Mouse (Mus musculus) ES-E14 (cell line): Measurements from ENCODE around the gene Zbtb43. TPM values are rescaled to one million over a fixed set of nuclear protein-coding genes. Genes with fewer than 3 reads are reported as not detected.

Source experiments
- DNase-seq: peaks from one replicate; pipeline ENCODE4 v3.0.0-alpha.2; 2013; ENCODE audit warnings: low read depth, low spot score
- H3K27ac ChIP-seq: 2 replicates; pipeline ENCODE4 v1.5.1; 2012; ENCODE audit warnings: low read depth, mild to moderate bottlenecking, low read length, moderate library complexity, mixed read lengths; ENCODE audit not compliant: poor library complexity, insufficient read depth, severe bottlenecking
- H3K36me3 ChIP-seq: 2 replicates; pipeline ENCODE4 v1.6.1; 2012; ENCODE audit warnings: mild to moderate bottlenecking, low read length, moderate library complexity, mixed read lengths; ENCODE audit not compliant: control insufficient read depth, poor library complexity, insufficient read depth, severe bottlenecking
- H3K4me1 ChIP-seq, 2 experiments: fragments of 150-350 bp in 1 of 2; sonication (generic) in 1 of 2; 2 replicates each; pipeline ENCODE4 v1.6.1; 2012; ENCODE audit warnings: low read length in 2 of 2, mild to moderate bottlenecking in 1 of 2, mixed read lengths in 1 of 2; ENCODE audit not compliant: control insufficient read depth in 2 of 2, insufficient read depth in 2 of 2, poor library complexity in 1 of 2
- H3K4me3 ChIP-seq, 2 experiments: fragments of 150-350 bp in 1 of 2; sonication (generic) in 1 of 2; 2 replicates each; pipeline ENCODE4 v1.5.1; 2012; ENCODE audit warnings: low read length in 2 of 2, low read depth in 1 of 2, mild to moderate bottlenecking in 1 of 2, mixed read lengths in 1 of 2; ENCODE audit not compliant: insufficient read depth in 1 of 2, poor library complexity in 1 of 2, severe bottlenecking in 1 of 2
- H3K9ac ChIP-seq: 2 replicates; pipeline ENCODE4 v1.6.1; 2012; ENCODE audit warnings: low read depth, mild to moderate bottlenecking, low read length, mixed read lengths; ENCODE audit not compliant: poor library complexity, insufficient read depth, severe bottlenecking
- H3K9me3 ChIP-seq: fragments of 150-350 bp; sonication (generic); 2 replicates; pipeline ENCODE4 v1.6.1; 2012; ENCODE audit warnings: low read depth, mild to moderate bottlenecking, low read length; ENCODE audit not compliant: control insufficient read depth, insufficient read depth
- CHD2 ChIP-seq: IDR thresholded peaks from 2 replicates; pipeline ENCODE4 v1.6.1; 2014; ENCODE audit warnings: mild to moderate bottlenecking, low read depth, low read length, inconsistent platforms
- HCFC1 ChIP-seq: IDR thresholded peaks from 2 replicates; pipeline ENCODE4 v1.6.1; 2012; ENCODE audit warnings: low read length, inconsistent platforms, borderline replicate concordance; ENCODE audit not compliant: insufficient read depth
- MAFK ChIP-seq: IDR thresholded peaks from 2 replicates; pipeline ENCODE4 v1.6.1; 2014; ENCODE audit warnings: mild to moderate bottlenecking, low read depth, low read length, inconsistent platforms; ENCODE audit not compliant: insufficient read depth
- ZC3H11A ChIP-seq: IDR thresholded peaks from 2 replicates; pipeline ENCODE4 v1.6.1; 2012; ENCODE audit warnings: low read depth, mild to moderate bottlenecking, inconsistent platforms, low read length, borderline replicate concordance
- ZNF384 ChIP-seq: IDR thresholded peaks from 2 replicates; pipeline ENCODE4 v1.6.1; 2012; ENCODE audit warnings: low read depth, low read length, inconsistent platforms
- in situ Hi-C, 2 experiments: fragments of 600-800 bp; cut with MboI; formaldehyde crosslinking; loops; one replicate each; pipeline ENCODE4 v1.15.1; 2025; ENCODE audit warnings: low sequenced_read_pairs in 2 of 2, inconsistent platforms in 1 of 2; ENCODE audit not compliant: unreplicated experiment in 2 of 2
- total RNA-seq: library from RNA; depleted of rRNA; stranded (reverse); fragments of 300-350 nt; gene quantifications from 2 replicates; pipeline ENCODE4 v1.2.3, GENCODE M21; 2012

The Zbtb43 gene
- total RNA-seq, 1 experiment, result 31.3 TPM

DNA sequence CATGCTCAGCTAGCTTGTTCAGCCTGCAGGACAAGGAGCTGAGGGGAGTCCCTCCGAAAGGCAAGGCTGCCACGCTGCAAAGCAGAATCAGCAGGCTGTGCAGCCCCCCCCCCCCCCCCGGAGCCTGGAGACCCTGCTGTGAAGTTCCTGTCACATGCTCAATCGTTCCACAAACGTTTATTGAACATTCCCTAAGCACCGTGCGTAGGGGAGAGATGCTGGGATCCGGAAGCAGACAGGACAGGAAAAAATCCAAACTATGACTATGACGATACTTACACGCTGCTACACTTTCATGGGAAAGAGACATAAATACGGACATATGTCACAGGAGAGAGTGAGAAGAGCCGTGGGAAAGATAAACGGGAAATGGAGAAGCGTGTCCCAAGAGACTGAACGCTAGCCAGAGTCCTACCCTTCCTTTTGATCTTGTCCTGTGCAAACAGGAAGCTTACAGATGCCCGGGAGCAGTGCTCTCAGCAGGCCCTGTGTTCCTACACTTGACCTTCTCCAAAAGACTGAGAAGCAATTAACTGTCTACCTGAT is 32.3 kb downstream of the Zbtb43 start:
- no peaks in the 10 kb centered on the region for H3K9me3 ChIP-seq
- H3K4me3 ChIP-seq, result peak overlapping the region in 1 of 2 experiments; percentile 22; a peak in 1 of 4 replicates
- TF ChIP-seq MAFK, result no peak
- TF ChIP-seq ZNF384, result no peak
- TF ChIP-seq HCFC1, result no peak
- TF ChIP-seq ZC3H11A, result no peak
- TF ChIP-seq CHD2, result no peak
- peaks cover 13 to 35% of the 10 kb centered on the region in 2 experiments for H3K4me1 ChIP-seq
- in situ Hi-C loops, result no loop called here
- peak; percentile 38 for DNase-seq
- peak overlapping the region; percentile 50 for H3K27ac ChIP-seq
- H3K9ac ChIP-seq, result peak overlapping the region; percentile 29; the same call in 1 of the 2 replicates
- H3K36me3 ChIP-seq, result no peaks in the 10 kb centered on the region

DNA sequence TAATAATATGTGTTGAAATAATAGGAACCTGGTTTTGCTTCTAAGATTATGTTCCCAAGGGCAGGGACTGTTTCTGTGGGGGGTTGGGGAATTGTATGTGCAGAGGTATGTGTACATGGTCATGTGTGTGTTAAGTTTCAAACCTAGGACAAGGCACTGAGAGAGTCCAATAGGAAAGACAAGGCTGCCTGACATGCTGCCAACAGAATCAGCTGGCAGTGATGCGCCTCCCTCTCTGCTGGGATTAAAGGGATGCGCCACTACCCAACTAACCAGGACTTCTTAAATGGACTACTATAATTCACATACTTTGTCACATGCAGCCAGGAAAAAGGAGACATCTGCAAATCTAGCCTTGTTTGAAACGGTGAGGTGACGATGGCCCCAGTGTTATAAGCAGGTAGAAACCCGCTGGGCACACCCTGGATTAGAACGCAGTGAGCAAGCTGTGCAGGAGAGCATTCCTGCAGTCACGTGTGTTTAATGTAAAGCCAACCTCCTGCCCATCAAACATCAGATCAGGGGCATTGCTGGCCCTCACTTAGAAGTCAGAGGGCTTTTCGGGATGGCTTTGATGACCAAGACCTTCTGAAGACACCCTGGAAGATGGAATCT is 33.2 kb downstream of the Zbtb43 start:
- no peak for DNase-seq
- no peaks in the 10 kb centered on the region for H3K9me3 ChIP-seq

GRCm38 (mm10) chr2:33432877-33433276 is 35.5 kb downstream of the Zbtb43 start:
- Histone ChIP-seq H3K4me1 (peaks cover 13 to 30% of the 10 kb centered on the region in 2 experiments), H3K9ac (no peak overlapping the region), H3K9me3 (no peaks in the 10 kb centered on the region), H3K4me3 (no peak overlapping the region), H3K27ac (no peak overlapping the region), H3K36me3 (no peaks in the 10 kb centered on the region)
- TF ChIP-seq ZC3H11A (no peak), ZNF384 (no peak)
- DNase-seq, result peak; percentile 87
- in situ Hi-C loops, result no loop called here

More for the DNA sequence above, 33.2 kb downstream of the Zbtb43 start:
- Histone ChIP-seq H3K27ac (peak overlapping the region; percentile 50; the same call in 1 of the 2 replicates), H3K4me1 (peaks cover 13 to 31% of the 10 kb centered on the region in 2 experiments), H3K4me3 (no peak overlapping the region), H3K9ac (no peak overlapping the region), H3K36me3 (no peaks in the 10 kb centered on the region)
- TF ChIP-seq ZC3H11A (no peak), ZNF384 (no peak), HCFC1 (no peak), CHD2 (no peak), MAFK (no peak)
- in situ Hi-C loops, result no loop called here

- in situ Hi-C loops, result no loop called here
- no peaks in the 10 kb centered on the region for H3K9me3 ChIP-seq
- peaks cover 13 to 26% of the 10 kb centered on the region in 2 experiments for H3K4me1 ChIP-seq
- no peak for DNase-seq
- TF ChIP-seq HCFC1 (0 out of 2 replicates have a peak, but pooled peaks have one; percentile 17), MAFK (no peak), ZC3H11A (no peak)
- H3K36me3 ChIP-seq, result peaks cover 5% of the 10 kb centered on the region; the same call in 1 of the 2 replicates
- H3K4me3 ChIP-seq, result peak within 1 kb of the TSS; percentile 86 to 100
- H3K27ac ChIP-seq, result peak within 1 kb of the TSS; percentile 83; the same call in 1 of the 2 replicates
- peak within 1 kb of the TSS; percentile 83 for H3K9ac ChIP-seq
Measured at GRCm38 (mm10) chr2:33430771-33431699, 37.3 kb downstream of the Zbtb43 start, which contains the start of gene Zbtb34. Gene Zbtb34, minus strand, starts transcription at chr2:33431324.
